Mouse (Mus musculus) left cerebral cortex, postnatal 25 days (tissue): ENCODE results near the gene Sec23b. TPM values are rescaled to one million over a fixed set of nuclear protein-coding genes. Genes with fewer than 3 reads are reported as not detected.

Experiments used
- DNase-seq, 2 experiments: peaks; one replicate each; pipeline ENCODE4 v3.0.0; 2022; ENCODE audit warnings: low spot score in 2 of 2, mixed read lengths in 1 of 2
- intact Hi-C: fragments of 180-260 bp; cut with DNase I; formaldehyde crosslinking; loops from one replicate; pipeline ENCODE4 v1.15.1; 2025
- microRNA-seq, 2 experiments: library from miRNA; unstranded; fragments of <30 nt; microRNA quantifications; one replicate each; pipeline ENCODE4 v1.2.0; 2022
- total RNA-seq, 2 experiments: library from RNA; stranded (reverse); gene quantifications; 2 replicates each; pipeline ENCODE4 v1.2.3; 2021

The Sec23b gene
- total RNA-seq, 2 experiments from 2014 or later = 48.4 to 50.1 TPM

DNA sequence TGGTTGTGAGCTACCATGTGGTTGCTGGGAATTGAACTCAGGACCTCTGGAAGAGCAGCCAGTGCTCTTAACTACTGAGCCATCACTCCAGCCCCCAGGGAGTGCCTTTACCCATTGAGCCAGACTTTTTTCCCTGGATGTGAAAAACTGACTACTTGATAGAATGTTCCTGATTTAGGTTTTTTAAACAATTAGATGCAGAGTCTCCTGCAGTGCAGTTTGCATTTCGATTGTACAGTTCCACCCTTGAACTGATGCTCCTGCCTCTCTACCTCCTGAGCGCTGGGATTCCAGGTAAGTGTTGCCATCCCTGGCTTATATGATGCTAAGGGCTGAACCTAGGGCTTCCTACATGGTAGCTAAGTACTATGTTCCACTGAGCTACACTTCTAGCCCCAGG is 42.0 kb downstream of the Sec23b start:
- DNase-seq = no peak
- intact Hi-C loops = no loop called here

DNA sequence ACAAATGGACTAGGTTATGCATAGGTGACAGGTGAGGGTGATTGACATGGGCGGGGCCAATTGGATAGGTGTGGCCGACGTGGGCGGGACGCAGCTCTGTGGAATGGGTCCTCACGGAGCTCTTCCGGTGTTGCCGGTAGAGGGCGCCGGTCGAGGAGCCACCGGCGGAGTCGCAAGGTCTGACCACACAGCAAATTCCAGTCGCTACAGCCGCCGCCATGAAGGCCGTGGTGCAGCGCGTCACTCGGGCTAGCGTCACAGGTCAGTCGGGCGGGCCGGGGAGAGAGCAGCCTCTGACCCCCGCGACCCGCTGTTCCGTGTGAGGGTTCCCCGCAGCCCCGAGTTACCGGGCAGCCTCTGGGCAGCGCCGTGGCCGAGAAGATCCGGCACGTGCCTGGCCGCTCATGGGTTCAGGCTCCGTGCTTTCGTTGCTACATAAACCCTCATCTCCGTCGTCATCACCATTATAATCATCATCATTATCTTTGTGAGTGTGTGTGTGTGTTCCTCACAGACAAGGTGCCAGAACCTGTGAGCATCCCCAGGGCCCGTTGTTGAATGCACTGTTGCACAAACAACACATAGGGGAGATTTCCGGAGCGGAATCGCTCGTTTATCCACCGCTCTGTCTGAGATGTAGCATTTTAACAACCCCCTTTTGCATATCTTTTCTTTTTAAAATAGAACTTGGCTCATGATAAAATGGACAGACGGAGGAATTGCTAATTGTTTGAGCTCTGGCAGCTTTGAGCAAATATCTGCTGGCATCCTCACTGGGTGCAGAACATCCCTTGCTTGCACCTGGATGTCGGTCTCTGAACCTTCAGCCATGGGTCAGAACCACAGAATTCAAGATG is 44.0 kb downstream of the Sec23b start, which contains the start of gene Dtd1:
Gene Dtd1, plus strand, starts transcription at position 67 of the 857 bp plus-strand sequence.
- intact Hi-C loops = no loop called here
- peak; percentile 90 to 91 for DNase-seq

DNA sequence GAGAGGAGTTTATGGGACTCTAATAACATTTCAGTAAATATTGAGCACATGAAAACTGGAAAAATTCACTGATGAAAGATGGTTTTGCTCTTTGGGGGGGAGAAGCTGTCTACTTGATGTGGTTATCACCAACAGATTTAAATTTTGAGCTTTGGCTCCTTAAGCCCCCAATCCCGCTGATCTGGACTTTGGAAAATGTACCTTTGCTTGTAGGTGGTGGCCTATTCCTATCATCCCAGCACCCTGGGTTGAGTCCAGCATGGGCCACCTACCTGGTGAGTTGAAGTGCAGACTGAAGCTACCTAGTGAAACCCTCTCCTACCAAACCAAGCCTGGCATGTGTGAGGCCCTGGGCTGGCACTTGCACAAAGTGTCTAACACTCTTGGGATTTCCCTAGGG is 45.5 kb downstream of the Sec23b start:
- DNase-seq = no peak
- intact Hi-C loops = no loop called here

DNA sequence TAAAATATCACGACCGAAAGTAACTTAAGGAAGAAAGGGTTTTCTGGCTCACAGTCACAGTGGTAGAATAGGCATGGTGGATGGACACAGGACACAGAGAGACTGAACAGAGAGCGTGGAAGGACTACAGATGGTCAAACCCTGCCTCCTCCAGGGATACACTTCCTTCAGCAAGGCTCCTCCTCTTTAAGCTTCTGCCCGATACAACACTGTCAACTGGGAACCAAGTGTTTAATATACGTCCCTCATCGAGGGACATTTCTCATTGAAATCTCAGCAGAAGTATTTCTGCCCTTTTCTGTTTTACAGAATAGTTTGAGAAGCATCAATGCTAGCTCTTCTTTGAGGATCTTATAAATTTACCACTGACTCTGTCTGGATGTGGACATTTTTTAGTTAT is 57.9 kb downstream of the Sec23b start:
- no peak for DNase-seq
- intact Hi-C loops = no loop called here

DNA sequence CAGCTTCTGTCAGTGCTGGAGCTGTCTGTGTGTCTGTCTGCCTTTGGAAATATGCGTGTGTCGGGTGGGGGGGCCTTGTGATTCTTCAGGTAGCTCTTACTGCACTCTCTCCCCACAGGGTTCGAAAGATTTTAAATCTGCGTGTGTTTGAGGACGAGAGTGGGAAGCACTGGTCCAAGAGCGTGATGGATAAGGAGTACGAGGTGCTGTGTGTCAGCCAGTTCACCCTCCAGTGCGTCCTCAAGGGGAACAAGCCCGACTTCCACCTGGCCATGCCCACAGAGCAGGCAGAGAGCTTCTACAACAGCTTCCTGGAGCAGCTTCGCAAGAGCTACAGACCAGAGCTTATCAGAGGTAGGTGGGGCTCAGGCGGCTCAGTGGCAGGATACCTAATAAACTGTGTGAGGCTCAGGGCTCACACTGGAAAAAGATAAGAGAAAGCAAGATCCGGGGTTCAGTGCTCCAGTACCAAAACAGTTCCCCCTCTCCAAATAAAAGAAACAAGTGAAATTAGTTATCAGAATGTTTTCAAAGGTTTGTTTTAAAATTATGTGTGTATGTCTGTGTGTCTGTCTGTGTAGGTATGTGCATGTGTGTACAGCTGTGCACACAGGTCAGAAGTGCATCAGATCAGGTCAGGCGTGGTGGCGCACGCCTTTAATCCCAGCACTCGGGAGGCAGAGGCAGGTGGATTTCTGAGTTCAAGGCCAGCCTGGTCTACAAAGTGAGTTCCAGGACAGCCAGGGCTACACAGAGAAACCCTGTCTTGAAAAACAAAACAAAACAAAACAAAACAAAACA is 61.2 kb downstream of the Sec23b start:
- intact Hi-C loops = no loop called here
- no peak for DNase-seq

DNA sequence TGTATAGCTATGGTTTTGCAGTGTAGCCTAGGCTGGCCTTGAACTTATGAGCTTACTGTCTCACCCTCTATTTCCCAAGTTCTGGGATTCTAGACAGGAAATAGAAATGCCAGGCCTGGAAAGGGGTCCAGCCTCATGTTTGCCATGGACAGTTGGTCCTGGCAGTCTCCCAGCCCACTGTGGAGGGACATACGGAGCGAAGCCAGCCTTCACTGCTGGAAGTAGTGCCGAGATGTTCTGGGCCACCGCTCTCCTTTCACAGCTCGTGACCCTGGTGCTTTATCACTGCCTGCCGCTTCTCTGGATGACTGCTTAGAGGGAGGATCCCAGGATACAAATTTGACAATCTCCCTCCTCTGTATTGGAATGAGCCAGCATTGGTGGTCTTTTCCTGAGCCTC is 65.5 kb downstream of the Sec23b start:
- no peak for DNase-seq
- intact Hi-C loops = no loop called here

DNA sequence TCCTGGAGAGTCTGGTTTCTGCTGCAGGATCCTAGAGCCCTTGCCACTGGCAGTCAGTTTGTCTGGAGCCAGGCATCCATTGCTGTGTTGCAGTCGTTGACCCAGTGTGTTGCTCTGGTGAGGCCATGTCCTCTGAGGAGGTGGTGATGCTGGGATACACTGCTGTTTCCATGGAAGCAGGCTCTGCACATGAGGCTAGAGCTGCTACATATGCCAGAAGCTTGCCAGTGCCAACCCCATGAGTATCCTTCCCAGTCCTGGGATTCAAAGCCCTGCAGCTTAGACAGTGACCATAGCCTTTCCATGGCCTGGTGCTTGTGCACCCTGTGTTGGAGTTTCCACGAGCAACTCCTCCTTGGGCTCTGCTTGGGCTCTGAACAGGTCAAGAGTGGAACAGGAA is 77.5 kb downstream of the Sec23b start:
- DNase-seq = no peak
- intact Hi-C loops = loop anchor here (10.0 kb wide), 1 partner anchor 881 kb away; no protein-coding TSS in a partner anchor

DNA sequence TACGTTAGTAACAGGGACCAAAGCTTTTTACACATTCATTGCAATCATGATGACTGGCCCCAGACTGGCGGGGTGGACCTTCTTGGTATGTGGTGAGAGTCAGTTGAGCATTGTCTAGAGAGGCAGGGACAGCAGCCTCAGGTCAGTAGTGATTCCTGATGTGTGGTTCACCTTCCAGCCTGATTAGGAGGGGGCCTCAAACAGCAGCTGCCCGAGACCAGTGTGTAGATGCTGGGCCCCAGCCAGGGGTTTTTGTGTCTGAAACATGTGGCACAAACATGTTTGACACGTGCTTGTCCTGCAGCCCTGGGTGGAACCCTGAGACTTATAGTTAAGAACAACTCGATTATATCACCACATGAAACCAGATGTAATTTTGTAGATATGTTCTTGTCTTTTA is 78.2 kb downstream of the Sec23b start:
- no peak for DNase-seq
- intact Hi-C loops = loop anchor here (10.0 kb wide), 1 partner anchor 881 kb away; no protein-coding TSS in a partner anchor

DNA sequence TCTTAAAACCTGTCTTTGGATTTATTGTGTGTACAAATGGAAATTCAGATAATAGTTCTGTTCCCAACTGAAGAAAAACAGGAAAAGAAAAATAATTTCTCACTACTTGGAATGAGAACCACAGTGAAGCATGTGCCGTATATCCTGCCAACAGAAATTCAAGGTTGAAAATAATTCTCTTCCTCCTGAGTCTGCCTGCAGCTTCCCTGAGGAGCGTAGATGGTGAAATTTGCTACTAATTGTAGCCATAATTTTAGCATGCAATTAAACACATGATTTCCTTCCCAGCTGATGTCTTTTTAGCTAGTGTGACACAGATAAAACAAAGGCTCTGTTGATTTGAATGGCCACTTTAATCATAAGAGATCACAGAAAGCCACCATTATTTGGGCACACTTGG is 78.7 kb downstream of the Sec23b start:
- DNase-seq = no peak
- intact Hi-C loops = loop anchor here (1.0 to 10.0 kb wide), 5 partner anchors 11 to 953 kb away; no protein-coding TSS in a partner anchor

DNA sequence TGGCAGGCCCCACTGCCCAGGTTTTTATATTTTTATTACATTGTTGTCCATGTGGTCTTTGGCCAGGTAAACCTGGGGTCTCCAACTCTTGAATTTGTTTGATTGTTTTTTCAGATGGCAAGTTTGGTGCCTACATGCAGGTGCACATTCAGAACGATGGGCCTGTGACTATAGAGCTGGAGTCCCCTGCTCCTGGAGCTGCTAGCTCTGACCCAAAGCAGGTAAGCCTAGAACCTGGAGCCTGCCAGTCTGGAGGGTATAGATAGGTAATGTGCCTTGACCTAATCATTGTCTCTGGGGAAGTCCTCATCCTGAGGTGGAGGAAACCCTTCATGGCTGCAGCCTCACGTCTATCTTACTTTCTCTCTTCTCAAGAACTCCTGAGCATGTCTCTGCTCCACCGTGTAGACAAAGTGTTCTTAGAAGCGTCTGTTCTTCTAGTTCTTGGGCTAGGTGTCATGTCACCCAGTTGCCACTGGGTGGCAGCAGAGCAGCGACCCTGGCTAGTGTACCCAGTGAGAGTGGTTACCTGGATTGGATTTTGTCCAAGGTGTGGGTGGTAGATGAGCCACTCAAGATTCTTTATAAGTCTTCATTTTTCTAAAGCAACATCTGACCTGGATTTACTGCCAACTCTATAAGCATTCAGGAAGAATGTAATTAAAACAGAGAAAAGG is 79.8 kb downstream of the Sec23b start:
- peak; percentile 74 to 81 for DNase-seq
- intact Hi-C loops = loop anchor here (1.0 to 10.0 kb wide), 5 partner anchors 12 to 952 kb away; no protein-coding TSS in a partner anchor

DNA sequence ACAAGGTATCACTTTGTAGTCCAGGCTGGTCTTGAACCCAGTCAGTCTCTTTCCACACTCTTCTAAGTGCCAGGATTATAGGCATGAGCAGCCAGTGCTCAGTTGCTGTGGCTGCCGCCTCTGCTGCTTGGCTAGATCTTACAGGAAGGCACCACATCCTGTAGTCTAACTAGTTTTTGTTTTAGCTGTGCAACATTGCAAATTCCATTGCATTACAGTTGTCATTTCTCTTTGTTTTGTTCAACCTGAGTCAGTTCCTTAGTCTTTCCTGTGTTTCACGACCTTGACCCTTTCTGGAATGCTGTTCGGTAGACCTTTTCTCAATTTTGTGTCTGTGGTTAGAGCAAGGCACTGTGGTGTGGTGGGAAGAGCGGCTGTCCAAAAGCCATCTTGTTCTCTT is 81.2 kb downstream of the Sec23b start:
- intact Hi-C loops = loop anchor here (5.0 to 10.0 kb wide), 4 partner anchors 230 to 950 kb away; no protein-coding TSS in a partner anchor

DNA sequence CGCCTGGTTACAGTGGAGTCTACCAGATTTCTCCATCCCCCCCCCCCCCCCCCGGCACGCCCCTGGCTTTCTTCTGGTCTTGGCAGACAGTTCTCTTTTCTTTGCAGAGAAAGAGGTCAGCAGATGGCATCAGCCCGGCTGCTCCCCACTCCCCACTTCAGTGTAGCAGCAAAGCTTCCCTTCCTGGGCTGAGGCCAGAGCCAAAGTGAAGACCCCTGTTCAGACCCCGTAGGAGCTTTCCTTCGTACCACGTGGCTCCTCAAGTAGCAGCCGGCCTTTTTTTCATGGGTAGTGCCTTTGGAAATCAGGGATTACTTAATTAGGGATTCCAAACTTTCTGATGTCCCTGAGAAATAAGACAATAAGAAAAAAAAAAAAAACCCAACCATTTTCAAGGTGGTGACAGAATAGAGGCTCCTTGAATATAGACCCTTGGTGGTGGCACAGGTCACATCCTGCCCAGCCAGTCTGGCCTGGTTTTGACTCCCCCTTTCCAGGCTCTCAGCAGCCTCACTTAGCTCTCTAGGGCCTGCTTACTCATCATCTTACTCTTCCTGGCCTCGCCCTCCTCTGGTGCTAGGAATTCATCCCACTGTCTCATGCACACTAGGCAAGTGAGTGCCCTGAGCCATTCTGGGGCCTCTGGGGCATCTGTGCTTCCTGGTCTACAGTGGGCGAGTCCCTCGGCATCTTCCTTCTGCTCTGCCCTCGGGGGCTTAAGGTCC is 81.8 kb downstream of the Sec23b start:
- intact Hi-C loops = loop anchor here (5.0 to 10.0 kb wide), 4 partner anchors 229 to 949 kb away; no protein-coding TSS in a partner anchor
- no peak for DNase-seq

More for the DNA sequence above, 81.2 kb downstream of the Sec23b start:
- no peak for DNase-seq

DNA sequence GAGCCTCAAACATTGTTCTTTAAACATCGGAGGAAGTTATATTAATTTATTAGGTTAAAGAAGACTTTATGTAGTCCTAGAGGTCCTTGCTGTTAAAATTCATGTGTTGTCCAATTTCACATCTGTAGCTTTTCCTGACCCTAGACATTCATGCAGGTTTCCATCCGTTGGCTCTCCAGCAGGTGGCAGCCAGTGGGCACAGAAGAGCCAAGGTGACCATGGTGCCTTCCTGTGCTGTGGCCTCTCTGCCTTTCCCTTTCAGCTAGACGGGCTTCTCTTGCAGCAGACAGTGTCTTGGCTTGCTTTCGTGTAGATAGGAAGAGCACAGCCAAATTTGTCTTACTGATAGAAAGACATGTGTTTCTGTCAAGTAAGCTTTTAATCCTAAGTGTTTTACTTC is 82.7 kb downstream of the Sec23b start:
- no peak for DNase-seq
- intact Hi-C loops = loop anchor here (5.0 to 10.0 kb wide), 4 partner anchors 229 to 949 kb away; no protein-coding TSS in a partner anchor

DNA sequence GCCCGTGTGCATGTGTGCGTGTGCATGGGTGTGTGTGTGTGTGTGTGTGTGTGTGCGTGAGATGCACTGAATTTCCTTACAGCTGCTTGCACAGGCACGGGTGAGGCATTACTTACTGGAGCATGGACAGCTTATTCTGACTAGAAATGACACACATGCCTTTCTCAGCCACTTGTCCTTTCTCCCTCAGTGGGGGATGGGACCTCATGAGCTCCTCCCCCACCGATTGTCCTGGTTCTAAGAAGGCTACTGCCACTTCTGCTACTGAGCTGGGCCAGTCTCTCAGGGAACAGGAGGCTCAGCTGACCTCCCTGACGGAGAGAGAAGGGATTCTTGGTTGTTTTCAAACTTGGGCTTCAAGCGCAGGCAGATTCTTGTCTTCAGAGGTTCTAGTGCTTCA is 84.1 kb downstream of the Sec23b start:
- intact Hi-C loops = no loop called here
- no peak for DNase-seq

Small RNAs within 50 kb of the gene (microRNA-seq; reads per million reads assigned to microRNA genes)
- gene Gm24823 = 0 reads per million in 2 experiments

Other genes with a start within 250 kb of the Sec23b start
- gene Ovol2, start 224.1 kb upstream of the Sec23b start, total RNA-seq = 1 to 10 TPM; 6.8 to 8.6 TPM
- gene Kat14, start 187.2 kb upstream of the Sec23b start, total RNA-seq = 10 to 100 TPM; 32.2 to 36.0 TPM
- gene Pet117, start 187.2 kb upstream of the Sec23b start, total RNA-seq = 1 to 10 TPM; 7.4 to 9.1 TPM
- gene Dzank1, start 28.8 kb upstream of the Sec23b start, total RNA-seq = 100 to 1,000 TPM; 154 to 164 TPM
- gene Polr3f, start 28.5 kb upstream of the Sec23b start, total RNA-seq = 10 to 100 TPM; 23.9 to 26.5 TPM
- gene Rbbp9, start 5.4 kb upstream of the Sec23b start, total RNA-seq = 10 to 100 TPM; 27.7 to 28.4 TPM
- gene Smim26, start 37.8 kb downstream of the Sec23b start, total RNA-seq = 10 to 100 TPM; 49.7 to 51.4 TPM
- 10 to 100 TPM; 57.8 to 58.3 TPM for gene Dtd1, start 43.7 kb downstream of the Sec23b start, total RNA-seq